Mouse (Mus musculus) urinary bladder, postnatal 36 days (tissue): ENCODE results near the gene Calcoco2.
"Not testable (repeated sequence)": the region's sequence is repeated elsewhere in the genome, so short reads cannot be mapped to it uniquely, and the experiment has no call there.

Experiments used
- DNase-seq, 2 experiments: peaks; one replicate each; pipeline ENCODE4 v3.0.0; 2022; ENCODE audit warnings: low spot score in 2 of 2, mixed read lengths in 1 of 2

The Calcoco2 gene

GRCm38 (mm10) chr11:96111751-96112150 lies at the start of gene Calcoco2:
Gene Calcoco2, minus strand, starts transcription at chr11:96111964.
- DNase-seq: no peak

GRCm38 (mm10) chr11:96147471-96147870 lies 35.7 kb upstream of the Calcoco2 start:
- DNase-seq: no peak

GRCm38 (mm10) chr11:96145622-96146270 lies 34.0 kb upstream of the Calcoco2 start:
- DNase-seq: peak; percentile 66 to 72

- no peak for DNase-seq
Observed at GRCm38 (mm10) chr11:96143766-96144165, 32.0 kb upstream of the Calcoco2 start.

- DNase-seq: peak in 1 of 2 experiments; percentile 8
Observed at GRCm38 (mm10) chr11:96140726-96141175, 29.0 kb upstream of the Calcoco2 start.

- no peak for DNase-seq
Observed at GRCm38 (mm10) chr11:96135847-96136246, 24.1 kb upstream of the Calcoco2 start.

- DNase-seq: peak; percentile 38 to 43
Observed at GRCm38 (mm10) chr11:96133239-96133865, 21.6 kb upstream of the Calcoco2 start, which contains the start of gene Ttll6. Gene Ttll6, plus strand, starts transcription at chr11:96133786.

GRCm38 (mm10) chr11:96130606-96131005 lies 18.8 kb upstream of the Calcoco2 start:
- DNase-seq: no peak

GRCm38 (mm10) chr11:96124052-96124914 lies 12.5 kb upstream of the Calcoco2 start:
- DNase-seq: peak; percentile 17 to 23

GRCm38 (mm10) chr11:96122806-96123205 lies 11.0 kb upstream of the Calcoco2 start:
- DNase-seq: not testable (repeated sequence)

GRCm38 (mm10) chr11:96119401-96119800 lies 7.6 kb upstream of the Calcoco2 start:
- DNase-seq: no peak

- not testable (repeated sequence) for DNase-seq
Observed at GRCm38 (mm10) chr11:96116925-96117324, 5.2 kb upstream of the Calcoco2 start.

GRCm38 (mm10) chr11:96116116-96116515 lies 4.4 kb upstream of the Calcoco2 start:
- no peak for DNase-seq

GRCm38 (mm10) chr11:96115416-96115815 lies 3.7 kb upstream of the Calcoco2 start:
- no peak for DNase-seq

- no peak for DNase-seq
Observed at GRCm38 (mm10) chr11:96114077-96114476, 2.3 kb upstream of the Calcoco2 start.

- DNase-seq: not testable (repeated sequence)
Observed at GRCm38 (mm10) chr11:96110950-96111349, 814 bp downstream of the Calcoco2 start.

GRCm38 (mm10) chr11:96108376-96108775 lies 3.4 kb downstream of the Calcoco2 start:
- no peak for DNase-seq

GRCm38 (mm10) chr11:96093361-96093760 lies 18.4 kb downstream of the Calcoco2 start:
- peak; percentile 22 to 45 for DNase-seq

GRCm38 (mm10) chr11:96092674-96093291 lies 19.0 kb downstream of the Calcoco2 start:
- DNase-seq: no peak

GRCm38 (mm10) chr11:96091073-96091472 lies 20.7 kb downstream of the Calcoco2 start:
- DNase-seq: no peak

- no peak for DNase-seq
Observed at GRCm38 (mm10) chr11:96087981-96088380, 23.8 kb downstream of the Calcoco2 start.

- no peak for DNase-seq
Observed at GRCm38 (mm10) chr11:96082682-96083081, 29.1 kb downstream of the Calcoco2 start.
